Mouse (Mus musculus): Measurements from ENCODE around the gene Apof. TPM values are rescaled to one million over a fixed set of nuclear protein-coding genes. Genes with fewer than 3 reads are reported as not detected.

Apof gene
- polyA plus RNA-seq (2017; shearing (Covaris generic)) = not detected

GRCm38 (mm10) chr10:128268371-128268770 is at the start of gene Apof:
Gene Apof (plus strand): TSS chr10:128268671.

DNA sequence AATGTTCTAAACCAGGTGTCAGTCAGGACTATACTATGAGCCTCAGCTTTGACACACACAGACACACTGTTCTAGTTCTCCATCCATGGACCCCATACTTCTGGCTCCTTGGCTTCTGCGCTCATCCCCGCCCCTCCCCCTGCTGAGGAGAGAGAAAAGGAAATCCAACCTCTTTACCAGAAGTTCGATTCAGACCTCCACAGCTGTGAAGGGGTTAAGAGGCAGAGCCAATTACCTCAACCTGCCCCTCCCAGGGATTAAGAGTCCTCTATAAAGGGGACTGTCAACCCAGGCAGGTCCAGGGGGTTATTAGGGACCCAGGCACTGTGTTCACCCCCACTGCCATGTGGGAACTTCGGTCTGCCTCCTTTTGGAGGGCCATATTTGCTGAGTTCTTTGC is 42.9 kb upstream of the Apof start, which contains the start of gene Mip:
Gene Mip, plus strand, starts transcription at position 301 of the 400 bp plus-strand sequence.

DNA sequence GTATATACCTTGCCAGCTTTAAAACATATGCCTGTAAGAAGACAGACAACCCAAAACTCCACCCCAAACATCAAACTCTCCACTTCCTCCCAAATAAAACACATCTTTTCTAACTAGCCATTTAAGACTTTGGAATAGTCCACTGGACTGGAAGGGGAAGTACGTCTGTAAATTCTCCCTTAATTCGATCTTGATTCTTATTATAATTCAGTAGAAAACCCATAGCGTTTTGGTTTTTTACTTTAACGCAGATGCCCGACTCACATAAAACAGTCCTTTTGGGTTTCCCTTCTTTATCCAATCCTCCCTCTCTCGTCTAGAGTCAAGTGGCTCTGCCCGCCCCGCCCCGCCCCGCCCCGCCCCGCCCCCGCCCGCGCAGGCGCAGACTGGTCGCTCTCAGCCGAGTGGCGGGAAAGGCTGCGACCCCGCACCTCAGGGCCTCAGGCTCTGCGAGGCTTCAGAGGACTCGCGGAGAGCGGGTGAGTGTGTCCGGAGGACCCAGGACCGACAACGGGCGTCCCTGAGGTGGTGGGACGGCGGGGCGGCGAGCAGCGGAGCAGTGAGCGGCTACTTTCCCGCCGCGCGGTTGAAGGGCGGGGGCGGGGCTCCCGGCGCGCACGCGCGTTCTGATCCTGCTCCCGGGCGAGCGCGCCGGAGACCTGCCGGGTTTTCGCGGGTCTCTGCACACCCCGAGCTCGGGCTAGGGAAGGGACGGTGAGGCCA is 36.6 kb upstream of the Apof start, which contains the start of gene Timeless:
Gene Timeless, plus strand, starts transcription at position 369 of the 723 bp plus-strand sequence.

GRCm38 (mm10) chr10:128253677-128254255 is 14.7 kb upstream of the Apof start, which contains the start of gene Apon:
Gene Apon (plus strand): TSS chr10:128254096.

DNA sequence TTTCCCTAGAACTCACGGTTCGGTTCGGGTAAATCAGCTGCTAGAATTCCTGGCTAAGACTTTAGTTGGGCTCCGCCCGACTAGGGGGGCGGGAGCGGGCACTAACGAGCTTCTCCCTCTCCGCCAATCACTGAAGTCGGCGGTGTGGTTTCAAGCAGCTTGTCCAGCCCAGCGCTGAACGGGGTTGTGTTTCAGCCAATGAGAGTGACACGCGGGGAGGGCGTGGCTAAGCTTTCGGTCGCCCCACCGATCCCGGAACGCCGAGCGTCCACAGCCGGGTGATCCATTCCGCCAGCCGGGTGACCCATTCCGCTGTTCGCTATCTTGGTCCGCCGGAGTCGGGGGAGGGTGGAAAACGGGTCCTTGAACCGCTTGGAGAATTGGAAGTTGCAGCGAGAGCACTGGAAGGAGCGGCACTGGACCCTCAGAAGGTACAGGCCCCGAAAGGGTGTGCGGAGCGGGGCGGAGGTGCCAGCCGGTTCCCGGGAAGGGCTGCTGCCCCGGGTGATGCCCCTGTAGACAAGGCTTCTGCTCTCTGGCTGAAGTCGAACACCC is 1.9 kb downstream of the Apof start, which contains the start of gene Stat2:
Gene Stat2, plus strand, starts transcription at position 273 of the 555 bp plus-strand sequence.

DNA sequence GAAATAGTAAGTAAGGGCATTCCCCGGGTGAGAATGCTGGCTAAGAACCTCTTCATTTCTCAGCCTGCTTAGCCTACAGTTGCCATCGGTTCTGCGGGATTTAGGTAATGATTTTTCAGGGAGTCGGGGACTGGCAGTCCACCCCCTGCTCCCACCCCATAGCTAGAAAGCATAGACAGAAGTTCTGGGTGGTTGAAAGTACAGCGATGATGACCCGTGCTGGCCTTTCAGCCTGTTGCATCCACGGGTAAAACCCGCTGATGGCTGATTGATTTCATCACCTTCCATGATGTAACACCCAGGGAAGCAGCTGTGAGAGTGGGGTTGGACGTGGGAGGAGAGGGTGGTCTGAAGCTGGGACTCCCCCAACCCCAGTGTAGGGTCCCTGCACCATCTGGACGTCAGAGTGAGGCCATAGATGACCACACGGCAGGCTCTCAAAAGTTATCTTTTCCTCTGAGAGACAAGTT is 30.3 kb downstream of the Apof start, which contains the start of gene Il23a:
Gene Il23a, minus strand, starts transcription at position 51 of the 470 bp plus-strand sequence.

DNA sequence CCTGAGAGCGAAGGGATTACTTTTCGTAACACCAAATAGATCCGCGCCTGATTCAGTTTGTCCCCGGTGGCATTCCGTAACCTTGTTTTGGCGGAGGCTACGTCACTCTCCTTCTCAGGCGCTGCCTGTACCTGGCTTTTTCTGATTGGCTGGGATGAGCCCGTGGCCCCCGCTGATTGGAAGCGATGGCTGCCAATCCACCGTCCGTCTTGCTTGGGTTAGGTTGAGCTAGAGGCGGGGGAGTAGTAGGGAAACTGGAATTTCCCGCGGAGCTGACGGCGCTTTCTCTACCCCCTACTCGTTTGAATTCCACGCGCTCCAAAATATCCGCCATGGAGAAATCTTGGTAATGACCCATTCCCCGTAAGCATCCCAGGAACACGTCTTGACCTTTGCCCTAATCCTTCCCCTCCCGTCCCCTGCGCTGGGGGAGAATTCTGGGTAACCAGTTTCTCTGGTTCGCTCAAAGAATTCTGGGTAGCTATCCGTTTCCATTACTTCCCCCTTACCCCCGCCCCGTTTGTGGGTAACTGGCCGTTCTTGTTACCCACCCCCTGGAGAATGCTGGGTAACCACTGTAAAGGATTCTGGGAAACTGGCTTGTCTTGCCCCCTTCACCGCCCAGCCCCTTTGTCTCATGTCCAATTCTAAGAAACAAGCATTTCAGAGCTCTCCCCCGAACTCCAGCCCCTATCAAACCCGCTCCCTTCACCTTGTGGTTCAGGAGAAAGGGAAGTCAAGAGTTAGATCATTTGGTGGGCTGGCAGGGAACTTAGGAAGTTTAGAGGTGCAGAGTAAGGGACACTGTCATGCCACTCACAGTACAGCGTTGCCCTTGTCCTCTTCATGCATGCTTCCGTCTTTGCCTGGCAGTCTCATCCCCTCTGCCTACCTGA is 34.9 kb downstream of the Apof start, which contains the start of gene Pan2:
Gene Pan2, plus strand, starts transcription at position 210 of the 896 bp plus-strand sequence.

Other genes with a start within 250 kb of the Apof start
- 504 TPM for gene Naca, start 233.1 kb upstream of the Apof start, polyA plus RNA-seq (2017; shearing (Covaris generic))
- 96.7 TPM for gene Ptges3, start 209.7 kb upstream of the Apof start, polyA plus RNA-seq (2017; shearing (Covaris generic))
- 1,266 TPM for gene Atp5b, start 185.4 kb upstream of the Apof start, polyA plus RNA-seq (2017; shearing (Covaris generic))
- 88.0 TPM for gene Baz2a, start 177.1 kb upstream of the Apof start, polyA plus RNA-seq (2017; shearing (Covaris generic))
- 35.0 TPM for gene Rbms2, start 88.4 kb upstream of the Apof start, polyA plus RNA-seq (2017; shearing (Covaris generic))
- 0.48 TPM for gene Gls2, start 74.2 kb upstream of the Apof start, polyA plus RNA-seq (2017; shearing (Covaris generic))
- gene Spryd4, start 56.9 kb upstream of the Apof start, polyA plus RNA-seq (2017; shearing (Covaris generic)) = 15.4 TPM
- gene Mip, start 42.8 kb upstream of the Apof start, polyA plus RNA-seq (2017; shearing (Covaris generic)) = not detected
- 27.6 TPM for gene Timeless, start 36.6 kb upstream of the Apof start, polyA plus RNA-seq (2017; shearing (Covaris generic))
- gene Apon, start 14.6 kb upstream of the Apof start, polyA plus RNA-seq (2017; shearing (Covaris generic)) = not detected
- 92.9 TPM for gene Stat2, start 1.9 kb downstream of the Apof start, polyA plus RNA-seq (2017; shearing (Covaris generic))
- gene Il23a, start 30.1 kb downstream of the Apof start, polyA plus RNA-seq (2017; shearing (Covaris generic)) = not detected
- 54.5 TPM for gene Pan2, start 34.7 kb downstream of the Apof start, polyA plus RNA-seq (2017; shearing (Covaris generic))
- gene Cnpy2, start 53.8 kb downstream of the Apof start, polyA plus RNA-seq (2017; shearing (Covaris generic)) = 151 TPM
- 200 TPM for gene Cs, start 69.1 kb downstream of the Apof start, polyA plus RNA-seq (2017; shearing (Covaris generic))
- gene Coq10a, start 100.3 kb downstream of the Apof start, polyA plus RNA-seq (2017; shearing (Covaris generic)) = 12.5 TPM
- 2.0 TPM for gene Ankrd52, start 108.4 kb downstream of the Apof start, polyA plus RNA-seq (2017; shearing (Covaris generic))
- 0.71 TPM for gene Slc39a5, start 132.6 kb downstream of the Apof start, polyA plus RNA-seq (2017; shearing (Covaris generic))
- 130 TPM for gene Nabp2, start 142.8 kb downstream of the Apof start, polyA plus RNA-seq (2017; shearing (Covaris generic))
- 58.1 TPM for gene Rnf41, start 143.0 kb downstream of the Apof start, polyA plus RNA-seq (2017; shearing (Covaris generic))
- 143 TPM for gene Smarcc2, start 190.6 kb downstream of the Apof start, polyA plus RNA-seq (2017; shearing (Covaris generic))
- 1,346 TPM for gene Myl6, start 225.5 kb downstream of the Apof start, polyA plus RNA-seq (2017; shearing (Covaris generic))
- 5.6 TPM for gene Myl6b, start 230.0 kb downstream of the Apof start, polyA plus RNA-seq (2017; shearing (Covaris generic))

Measured in inflammation-experienced regulatory T-cells, adult 16 weeks (primary cell).